Mouse (Mus musculus): Measurements from ENCODE around the gene Bsn.
"Not testable (repeated sequence)": the region's sequence is repeated elsewhere in the genome, so short reads cannot be mapped to it uniquely, and the experiment has no call there.

Gene Bsn

DNA sequence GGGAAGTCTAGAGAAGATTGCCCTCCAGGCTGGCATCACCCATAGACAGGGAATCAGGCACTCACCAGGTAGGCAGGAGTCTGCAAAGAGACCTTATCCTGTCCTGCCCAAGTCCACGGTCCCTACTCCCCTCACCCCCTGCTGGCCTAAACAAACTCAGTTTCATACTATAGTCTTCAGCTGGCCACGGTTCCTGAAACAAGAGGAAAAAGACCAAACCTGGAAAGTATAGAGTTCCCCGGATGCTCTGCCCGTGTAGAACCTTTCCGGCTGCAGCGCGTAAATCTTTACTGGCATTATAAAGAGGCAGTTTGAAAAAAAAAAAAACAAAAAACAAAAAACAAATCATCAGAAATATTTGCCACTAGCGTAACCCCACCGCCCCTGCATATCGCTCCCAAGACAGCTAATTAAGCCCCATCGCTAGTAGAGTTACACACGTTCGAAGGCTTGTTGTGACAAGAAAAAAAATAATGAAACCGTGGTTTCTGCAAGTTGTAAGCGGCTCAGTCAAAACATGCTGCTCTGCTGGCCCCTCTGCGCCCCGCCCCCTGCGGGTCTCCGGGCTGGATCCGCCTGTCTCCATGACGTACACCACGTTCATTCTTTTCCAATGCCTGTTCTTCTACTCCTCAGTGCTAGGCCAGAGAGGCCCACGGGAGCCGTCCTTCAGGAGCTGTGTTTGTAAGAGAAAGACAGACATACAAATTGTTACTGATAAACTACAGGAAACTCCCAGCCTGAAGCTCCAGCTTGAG lies 6.9 kb upstream of the Bsn start:
- no peak for DNase-seq (ENCODE audit: low read depth)

DNA sequence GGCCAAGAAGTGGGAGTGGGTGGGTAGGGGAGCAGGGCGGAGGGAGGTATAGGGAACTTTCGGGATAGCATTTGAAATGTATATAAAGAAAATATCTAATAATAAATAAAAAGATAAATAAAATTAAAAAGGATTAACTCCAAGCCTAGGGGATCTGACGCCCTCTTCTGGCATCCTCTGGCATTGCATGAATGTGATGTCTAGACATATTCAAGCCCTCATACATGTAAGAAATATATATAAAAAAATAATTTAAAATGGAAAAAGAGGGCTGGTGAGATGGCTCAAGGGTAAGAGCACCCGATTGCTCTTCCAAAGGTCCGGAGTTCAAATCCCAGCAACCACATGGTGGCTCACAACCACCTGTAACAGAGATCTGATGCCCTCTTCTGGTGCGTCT lies 6.0 kb upstream of the Bsn start:
- DNase-seq (ENCODE audit: low read depth) = not testable (repeated sequence)

GRCm38 (mm10) chr9:108189488-108189786 lies 747 bp downstream of the Bsn start:
- DNase-seq (ENCODE audit: low read depth) = no peak

GRCm38 (mm10) chr9:108189023-108189422 lies 1.2 kb downstream of the Bsn start:
- no peak for DNase-seq (ENCODE audit: low read depth)

GRCm38 (mm10) chr9:108188511-108188910 lies 1.7 kb downstream of the Bsn start:
- no peak for DNase-seq (ENCODE audit: low read depth)

GRCm38 (mm10) chr9:108187616-108188015 lies 2.6 kb downstream of the Bsn start:
- no peak for DNase-seq (ENCODE audit: low read depth)

DNA sequence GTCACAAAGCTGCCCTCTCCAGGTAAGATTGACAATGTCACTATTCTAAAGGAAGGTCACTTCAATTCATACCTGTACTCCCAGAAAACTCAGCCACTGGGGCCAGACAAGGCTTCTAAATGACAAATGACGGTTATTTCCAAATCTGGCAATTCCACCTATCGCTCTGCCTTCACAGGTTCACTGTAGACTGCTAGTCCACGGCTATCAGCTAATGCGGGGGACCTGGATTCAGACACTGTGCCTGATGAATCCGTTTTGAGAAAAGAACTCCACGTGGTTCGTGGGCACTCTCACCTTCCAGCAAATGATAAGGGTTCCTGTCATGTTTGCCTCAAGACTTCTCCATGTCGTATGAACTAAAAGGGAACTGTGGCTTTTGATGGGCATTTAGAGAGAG lies 4.4 kb downstream of the Bsn start:
- DNase-seq (ENCODE audit: low read depth) = no peak

DNA sequence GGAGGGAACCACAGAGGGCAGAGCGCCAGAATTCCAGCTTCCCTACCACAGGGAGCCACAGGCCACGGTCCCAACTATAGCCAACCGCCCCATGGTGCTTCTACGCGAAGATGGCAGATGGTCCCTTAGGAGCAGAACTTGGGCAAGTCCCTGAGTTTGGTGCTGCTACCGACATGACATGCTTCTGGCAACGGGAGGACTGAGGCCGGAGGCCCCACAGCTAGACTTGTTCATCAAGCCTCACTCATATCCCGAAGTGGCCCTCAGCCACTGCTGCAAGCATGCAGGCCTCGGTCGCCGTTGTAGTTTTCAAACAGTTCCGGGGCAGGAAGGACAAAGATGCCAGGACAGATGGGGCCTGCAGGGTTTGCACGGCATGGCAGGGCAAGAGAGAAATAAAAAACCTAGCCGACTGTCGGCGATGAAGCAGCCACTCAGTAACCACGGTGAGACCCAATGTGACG lies 6.6 kb downstream of the Bsn start:
- no peak for DNase-seq (ENCODE audit: low read depth)

GRCm38 (mm10) chr9:108182806-108183506 lies 7.2 kb downstream of the Bsn start:
- no peak for DNase-seq (ENCODE audit: low read depth)

- no peak for DNase-seq (ENCODE audit: low read depth)
Observed at GRCm38 (mm10) chr9:108178391-108178790, 11.8 kb downstream of the Bsn start.

DNA sequence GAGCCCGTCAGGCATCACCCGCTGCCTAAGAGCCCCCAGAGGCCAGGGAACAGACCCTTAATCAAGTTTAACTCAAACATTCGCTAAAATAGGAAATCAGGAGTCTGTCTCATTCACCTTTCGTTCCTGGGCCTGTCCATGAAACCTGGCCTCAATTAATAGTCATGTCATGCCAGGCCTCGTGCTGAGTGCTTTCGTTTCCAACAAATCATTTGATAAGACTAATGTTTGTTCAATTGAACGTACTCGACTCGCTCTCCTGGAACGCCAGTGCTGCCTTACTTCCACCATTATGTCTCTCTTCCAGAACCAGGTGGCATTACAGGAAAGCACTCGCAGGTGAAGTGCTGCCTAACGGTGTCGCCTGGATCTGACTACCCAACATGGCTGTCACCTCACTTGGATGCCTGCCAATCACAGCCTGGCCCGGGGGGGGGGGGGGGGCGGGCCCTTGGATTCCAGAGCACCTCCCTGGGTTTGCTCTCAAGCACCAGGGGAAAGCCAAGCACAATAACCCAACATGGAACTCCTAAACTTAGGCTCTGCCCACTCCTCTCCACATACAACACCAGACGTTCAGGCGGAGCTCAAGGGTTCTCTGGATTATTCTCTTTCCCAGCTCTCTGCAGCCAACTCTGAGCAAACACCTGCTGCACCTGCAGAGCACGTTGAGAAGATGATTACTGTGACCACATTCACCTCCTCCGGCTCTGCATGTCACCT lies 14.9 kb downstream of the Bsn start:
- DNase-seq (ENCODE audit: low read depth) = no peak

DNA sequence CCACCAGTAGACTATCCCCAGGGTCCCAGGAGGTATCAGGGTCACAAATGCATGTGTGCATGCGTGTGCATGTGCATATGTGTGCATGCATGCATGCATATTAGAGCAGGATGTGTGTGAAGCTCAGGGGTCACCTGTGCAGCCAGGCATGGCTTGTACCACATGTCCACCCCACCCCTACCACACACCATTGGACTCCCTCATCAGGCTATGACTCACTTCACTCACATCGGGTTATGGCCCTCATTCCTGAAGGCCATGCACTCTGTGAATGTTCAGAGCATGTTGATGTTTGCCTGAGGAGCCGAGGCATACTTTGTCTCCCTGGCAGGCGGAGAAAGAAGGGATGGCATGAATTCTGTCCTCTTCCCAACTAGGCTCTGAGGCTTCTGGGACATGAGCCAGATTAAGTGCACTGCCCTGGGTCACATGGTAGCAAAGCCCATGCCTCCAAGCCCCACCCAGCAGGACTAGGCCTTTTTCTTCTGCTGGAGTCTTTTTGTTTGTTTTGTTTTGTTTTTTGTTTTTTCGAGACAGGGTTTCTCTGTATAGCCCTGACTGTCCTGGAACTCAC lies 17.3 kb downstream of the Bsn start:
- DNase-seq (ENCODE audit: low read depth) = no peak

GRCm38 (mm10) chr9:108169751-108170150 lies 20.4 kb downstream of the Bsn start:
- no peak for DNase-seq (ENCODE audit: low read depth)

DNA sequence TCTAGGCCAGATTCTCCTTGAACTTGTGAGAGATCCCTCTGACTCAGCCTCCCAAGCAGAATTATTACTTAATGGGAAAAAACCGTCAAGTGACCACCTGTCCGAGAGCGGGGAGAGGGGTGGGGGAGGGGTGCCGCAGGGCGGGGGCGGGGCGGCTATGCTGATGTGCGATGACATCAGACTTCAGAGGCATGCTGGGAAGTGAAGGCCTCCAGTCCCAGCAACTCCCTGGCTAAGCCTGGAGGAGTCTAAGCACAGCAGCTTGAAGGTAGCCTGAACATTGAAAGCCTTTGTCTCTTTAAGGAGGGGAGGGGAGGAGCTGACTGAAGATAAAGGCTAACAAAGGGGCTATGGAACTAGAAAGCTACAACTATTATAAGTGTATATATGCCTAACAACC lies 25.0 kb downstream of the Bsn start:
- no peak for DNase-seq (ENCODE audit: low read depth)

- no peak for DNase-seq (ENCODE audit: low read depth)
Observed at GRCm38 (mm10) chr9:108163646-108164284, 26.4 kb downstream of the Bsn start.

GRCm38 (mm10) chr9:108157891-108158290 lies 32.3 kb downstream of the Bsn start:
- no peak for DNase-seq (ENCODE audit: low read depth)

- no peak for DNase-seq (ENCODE audit: low read depth)
Observed at GRCm38 (mm10) chr9:108157451-108157850, 32.7 kb downstream of the Bsn start.

GRCm38 (mm10) chr9:108156786-108157185 lies 33.4 kb downstream of the Bsn start:
- DNase-seq (ENCODE audit: low read depth) = no peak

- no peak for DNase-seq (ENCODE audit: low read depth)
Observed at GRCm38 (mm10) chr9:108154814-108155213, 35.4 kb downstream of the Bsn start.

GRCm38 (mm10) chr9:108153516-108154448 lies 36.4 kb downstream of the Bsn start:
- no peak for DNase-seq (ENCODE audit: low read depth)

DNA sequence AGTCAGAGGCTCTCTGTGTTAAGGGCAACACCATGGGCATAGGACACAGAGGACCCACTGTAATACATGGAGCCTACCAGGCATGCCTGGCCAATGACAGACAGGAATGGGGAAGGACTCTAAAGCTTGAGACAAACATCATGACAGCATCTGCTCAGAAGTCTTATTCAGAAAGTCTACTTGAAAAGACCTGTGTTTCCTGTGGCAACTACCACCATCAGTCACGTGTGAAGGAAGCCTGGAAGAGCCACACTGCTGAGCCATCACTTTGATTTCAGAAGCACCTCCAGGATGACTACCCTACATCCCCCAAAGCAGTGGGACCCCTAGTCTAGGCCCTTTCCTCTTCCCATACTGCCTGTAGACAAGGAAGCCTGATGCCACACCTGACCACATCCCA lies 39.7 kb downstream of the Bsn start:
- no peak for DNase-seq (ENCODE audit: low read depth)
